Mouse (Mus musculus) olfactory bulb, adult 2 months (tissue): ENCODE data around the gene Rbms1.

Source experiments
- CTCF ChIP-seq: fragments of 200-500 bp; IDR thresholded peaks from 2 replicates; pipeline ENCODE4 v1.5.1; 2012; ENCODE audit warnings: low read depth, mild to moderate bottlenecking, low read length, moderate library complexity; ENCODE audit not compliant: insufficient read depth
- POLR2A ChIP-seq: fragments of 200-500 bp; IDR thresholded peaks from 2 replicates; pipeline ENCODE4 v1.6.1; 2012; ENCODE audit warnings: mild to moderate bottlenecking, low read depth, low read length, moderate library complexity; ENCODE audit not compliant: insufficient read depth

DNA sequence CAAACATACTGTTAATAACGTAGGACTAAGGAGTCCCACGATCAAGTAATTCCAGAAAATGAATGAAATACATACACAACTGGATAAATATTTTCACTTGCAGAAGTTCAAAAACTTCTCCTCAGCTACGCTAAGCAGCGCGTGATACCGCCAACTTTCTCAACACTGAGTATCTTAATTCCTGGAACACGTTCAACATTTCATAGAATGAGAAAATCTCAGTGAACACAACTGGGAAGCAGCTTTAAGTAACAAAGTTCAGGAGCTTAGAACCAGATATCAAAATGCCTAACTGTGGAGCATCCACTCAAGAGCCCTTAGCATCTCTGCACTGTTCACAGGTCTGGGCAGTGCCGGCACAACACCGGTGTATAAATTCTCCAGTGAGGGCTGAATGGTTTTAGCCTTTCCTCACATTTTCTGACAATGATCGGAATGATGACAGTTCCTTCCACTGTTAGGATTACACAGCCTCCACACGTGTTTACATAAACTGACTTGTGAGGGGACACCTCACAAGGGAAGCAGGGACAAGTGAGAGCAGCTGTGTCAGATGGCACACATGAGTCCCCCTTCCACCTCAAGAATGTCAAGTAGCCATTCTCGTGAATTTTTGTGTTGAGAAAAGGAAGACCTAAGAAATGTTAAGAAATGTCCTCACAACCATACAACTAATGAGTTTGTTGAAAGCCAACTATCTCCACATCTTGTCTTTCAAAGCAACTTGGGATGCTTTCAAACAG, 93.8 kb downstream of the Rbms1 start:
- TF ChIP-seq CTCF: no peak
- no peak for TF ChIP-seq POLR2A
